Mouse (Mus musculus): ENCODE measurements at regions not wholly inside any gene's neighbourhood (a gene's known extent, or its start where the extent isn't known, plus 50 kb on each side); places are given as distances from the start of the nearest gene placed in this dataset.

GRCm38 (mm10) chr9:61789066-61789897 is 125.1 kb downstream of the Rplp1 start:
- 85% methylated on average over 8 of the region's 8 CpGs for WGBS

GRCm38 (mm10) chr9:61781469-61781868 is 132.9 kb downstream of the Rplp1 start:
- Histone ChIP-seq H3K27ac (ENCODE audit: low read length) (no peak overlapping the region), H3K9ac (ENCODE audit: low read depth, low read length) (no peak overlapping the region), H3K4me1 (ENCODE audit: control insufficient read depth, insufficient read depth, low read length) (no peaks in the 10 kb centered on the region), H3K4me3 (ENCODE audit: low read depth, low read length) (no peak overlapping the region), H3K27me3 (ENCODE audit: control insufficient read depth, insufficient read depth, low read depth, low read length) (no peaks in the 10 kb centered on the region), H3K36me3 (ENCODE audit: control insufficient read depth, insufficient read depth, low read length) (no peaks in the 10 kb centered on the region), H3K4me2 (ENCODE audit: low read length) (no peak overlapping the region), H3K9me3 (replicated peaks; ENCODE audit: control insufficient read depth, low read length, poor library complexity, severe bottlenecking) (no peaks in the 10 kb centered on the region)
- 81% methylated on average over 8 of the region's 8 CpGs for WGBS
- ATAC-seq = no peak

More at GRCm38 (mm10) chr9:61789066-61789897, 125.1 kb downstream of the Rplp1 start:
- no peak for ATAC-seq
- Histone ChIP-seq H3K4me1 (ENCODE audit: control insufficient read depth, insufficient read depth, low read length) (no peaks in the 10 kb centered on the region), H3K9ac (ENCODE audit: low read depth, low read length) (no peak overlapping the region), H3K4me3 (ENCODE audit: low read depth, low read length) (no peak overlapping the region), H3K9me3 (replicated peaks; ENCODE audit: control insufficient read depth, low read length, poor library complexity, severe bottlenecking) (no peaks in the 10 kb centered on the region; the same call in 1 of the 2 replicates), H3K36me3 (ENCODE audit: control insufficient read depth, insufficient read depth, low read length) (no peaks in the 10 kb centered on the region), H3K27me3 (ENCODE audit: control insufficient read depth, insufficient read depth, low read depth, low read length) (no peaks in the 10 kb centered on the region), H3K4me2 (ENCODE audit: low read length) (no peak overlapping the region), H3K27ac (ENCODE audit: low read length) (no peak overlapping the region)

- no peaks in the 10 kb centered on the region for H3K36me3 ChIP-seq (ENCODE audit: control insufficient read depth, insufficient read depth, low read length)
- no peaks in the 10 kb centered on the region for H3K9me3 ChIP-seq (replicated peaks; ENCODE audit: control insufficient read depth, low read length, poor library complexity, severe bottlenecking)
- no peak overlapping the region for H3K4me3 ChIP-seq (ENCODE audit: low read depth, low read length)
- no peak for ATAC-seq
- no peak overlapping the region for H3K9ac ChIP-seq (ENCODE audit: low read depth, low read length)
- H3K27me3 ChIP-seq (ENCODE audit: control insufficient read depth, insufficient read depth, low read depth, low read length) = no peaks in the 10 kb centered on the region
- 90% methylated on average over 9 of the region's 9 CpGs for WGBS
- no peaks in the 10 kb centered on the region for H3K4me1 ChIP-seq (ENCODE audit: control insufficient read depth, insufficient read depth, low read length)
- no peak overlapping the region for H3K27ac ChIP-seq (ENCODE audit: low read length)
- H3K4me2 ChIP-seq (ENCODE audit: low read length) = no peak overlapping the region
Observed at GRCm38 (mm10) chr9:61780186-61780939, 134.0 kb downstream of the Rplp1 start.

GRCm38 (mm10) chr9:61779165-61779564 is 135.2 kb downstream of the Rplp1 start:
- H3K4me3 ChIP-seq (ENCODE audit: low read depth, low read length) = no peak overlapping the region
- H3K27ac ChIP-seq (ENCODE audit: low read length) = no peak overlapping the region
- no peak for ATAC-seq
- no peaks in the 10 kb centered on the region for H3K9me3 ChIP-seq (replicated peaks; ENCODE audit: control insufficient read depth, low read length, poor library complexity, severe bottlenecking)
- H3K9ac ChIP-seq (ENCODE audit: low read depth, low read length) = no peak overlapping the region
- H3K4me1 ChIP-seq (ENCODE audit: control insufficient read depth, insufficient read depth, low read length) = no peaks in the 10 kb centered on the region
- no peaks in the 10 kb centered on the region for H3K36me3 ChIP-seq (ENCODE audit: control insufficient read depth, insufficient read depth, low read length)
- H3K4me2 ChIP-seq (ENCODE audit: low read length) = no peak overlapping the region
- H3K27me3 ChIP-seq (ENCODE audit: control insufficient read depth, insufficient read depth, low read depth, low read length) = no peaks in the 10 kb centered on the region

- Histone ChIP-seq H3K4me3 (ENCODE audit: low read depth, low read length) (no peak overlapping the region), H3K9ac (ENCODE audit: low read depth, low read length) (no peak overlapping the region), H3K27ac (ENCODE audit: low read length) (no peak overlapping the region), H3K9me3 (replicated peaks; ENCODE audit: control insufficient read depth, low read length, poor library complexity, severe bottlenecking) (no peaks in the 10 kb centered on the region), H3K4me1 (ENCODE audit: control insufficient read depth, insufficient read depth, low read length) (no peaks in the 10 kb centered on the region), H3K36me3 (ENCODE audit: control insufficient read depth, insufficient read depth, low read length) (no peaks in the 10 kb centered on the region), H3K27me3 (ENCODE audit: control insufficient read depth, insufficient read depth, low read depth, low read length) (no peaks in the 10 kb centered on the region), H3K4me2 (ENCODE audit: low read length) (no peak overlapping the region)
- no peak for ATAC-seq
- 93% methylated on average over 2 of the region's 2 CpGs for WGBS
Observed at GRCm38 (mm10) chr9:61776446-61776845, 137.9 kb downstream of the Rplp1 start.

GRCm38 (mm10) chr9:61770207-61770955 is 144.0 kb downstream of the Rplp1 start:
- 87% methylated on average over 17 of the region's 17 CpGs for WGBS
- no peak overlapping the region for H3K9ac ChIP-seq (ENCODE audit: low read depth, low read length)
- no peak overlapping the region for H3K4me2 ChIP-seq (ENCODE audit: low read length)

GRCm38 (mm10) chr9:61766187-61766586 is 148.2 kb downstream of the Rplp1 start:
- no peak overlapping the region for H3K9ac ChIP-seq (ENCODE audit: low read depth, low read length)
- H3K9me3 ChIP-seq (replicated peaks; ENCODE audit: control insufficient read depth, low read length, poor library complexity, severe bottlenecking) = no peaks in the 10 kb centered on the region
- no peaks in the 10 kb centered on the region for H3K27me3 ChIP-seq (ENCODE audit: control insufficient read depth, insufficient read depth, low read depth, low read length)
- ATAC-seq = no peak
- WGBS = 87% methylated on average over 6 of the region's 6 CpGs
- no peak overlapping the region for H3K27ac ChIP-seq (ENCODE audit: low read length)
- H3K4me1 ChIP-seq (ENCODE audit: control insufficient read depth, insufficient read depth, low read length) = no peaks in the 10 kb centered on the region
- H3K4me2 ChIP-seq (ENCODE audit: low read length) = no peak overlapping the region
- H3K4me3 ChIP-seq (ENCODE audit: low read depth, low read length) = no peak overlapping the region
- H3K36me3 ChIP-seq (ENCODE audit: control insufficient read depth, insufficient read depth, low read length) = no peaks in the 10 kb centered on the region

More at GRCm38 (mm10) chr9:61770207-61770955, 144.0 kb downstream of the Rplp1 start:
- Histone ChIP-seq H3K27me3 (ENCODE audit: control insufficient read depth, insufficient read depth, low read depth, low read length) (no peaks in the 10 kb centered on the region), H3K9me3 (replicated peaks; ENCODE audit: control insufficient read depth, low read length, poor library complexity, severe bottlenecking) (no peaks in the 10 kb centered on the region), H3K27ac (ENCODE audit: low read length) (no peak overlapping the region), H3K4me3 (ENCODE audit: low read depth, low read length) (no peak overlapping the region), H3K4me1 (ENCODE audit: control insufficient read depth, insufficient read depth, low read length) (no peaks in the 10 kb centered on the region), H3K36me3 (ENCODE audit: control insufficient read depth, insufficient read depth, low read length) (no peaks in the 10 kb centered on the region)
- no peak for ATAC-seq

GRCm38 (mm10) chr9:61765366-61765765 is 149.0 kb downstream of the Rplp1 start:
- Histone ChIP-seq H3K9ac (ENCODE audit: low read depth, low read length) (no peak overlapping the region), H3K36me3 (ENCODE audit: control insufficient read depth, insufficient read depth, low read length) (no peaks in the 10 kb centered on the region), H3K4me2 (ENCODE audit: low read length) (no peak overlapping the region), H3K27ac (ENCODE audit: low read length) (no peak overlapping the region), H3K9me3 (replicated peaks; ENCODE audit: control insufficient read depth, low read length, poor library complexity, severe bottlenecking) (no peaks in the 10 kb centered on the region), H3K4me1 (ENCODE audit: control insufficient read depth, insufficient read depth, low read length) (no peaks in the 10 kb centered on the region), H3K27me3 (ENCODE audit: control insufficient read depth, insufficient read depth, low read depth, low read length) (no peaks in the 10 kb centered on the region), H3K4me3 (ENCODE audit: low read depth, low read length) (no peak overlapping the region)
- ATAC-seq = no peak
- 49% methylated on average over 5 of the region's 5 CpGs for WGBS
